Comparison of ENCODE assay signal across 8 mouse cellular contexts in genomic region chr7:34984526-34985133, GRCm38 (mm10).
A peak's percentile ranks its signal among the peaks of the same experiment; 100 is the strongest.
DNase-seq lines count a peak whose midpoint lies in the region; ATAC-seq and TF ChIP-seq lines count a peak whose summit lies in the region.

No protein-coding gene starts in this region.

- WGBS in lung, adult 2 months: 60% methylated on average over 11 of the region's 11 CpGs
- 33% methylated on average over 11 of the region's 11 CpGs for WGBS in heart, adult 2 months
- WGBS in midbrain, embryonic 13.5 days: 77% methylated on average over 11 of the region's 11 CpGs

- no peaks in the 10 kb centered on the region for H3K9me3 ChIP-seq in midbrain, embryonic 13.5 days

- H3K79me2 ChIP-seq in heart, adult 2 months (replicated peaks; ENCODE audit: control insufficient read depth, insufficient read depth, low read length): no peaks in the 10 kb centered on the region

- ATAC-seq in midbrain, embryonic 13.5 days: no peak

- peak; percentile 1 for DNase-seq in lung, postnatal 25 days (ENCODE audit: low spot score)
- DNase-seq in lung, adult 2 months: no peak
- peak; percentile 22 to 35 for DNase-seq in heart, adult 2 months
- peak; percentile 28 to 51 for DNase-seq in kidney, postnatal 4 days
- peak; percentile 6 for DNase-seq in thymus, postnatal 25 days
- DNase-seq in layer of hippocampus, adult 2 months (ENCODE audit: low spot score in 2 of 2): no peak
- DNase-seq in adrenal gland, postnatal 14 days: no peak

- no peak overlapping the region for H3K4me3 ChIP-seq in lung, adult 2 months (replicated peaks; ENCODE audit: extremely low read depth, low read depth, low read length)
- H3K4me3 ChIP-seq in heart, adult 2 months: no peak overlapping the region
- H3K4me3 ChIP-seq in layer of hippocampus, adult 2 months: no peak overlapping the region
- H3K4me3 ChIP-seq in midbrain, embryonic 13.5 days (replicated peaks): no peak overlapping the region

- H3K4me1 ChIP-seq in lung, adult 2 months (ENCODE audit: control insufficient read depth, insufficient read depth, low read length): no peaks in the 10 kb centered on the region
- H3K4me1 ChIP-seq in heart, adult 2 months (ENCODE audit: control insufficient read depth, insufficient read depth, low read length): peaks cover 7% of the 10 kb centered on the region
- peaks cover 34% of the 10 kb centered on the region for H3K4me1 ChIP-seq in midbrain, embryonic 13.5 days (replicated peaks)

- TF ChIP-seq CTCF in lung, adult 2 months (IDR thresholded peaks at IDR 0.05; ENCODE audit: insufficient read depth, low read length): no peak
- TF ChIP-seq CTCF in heart, adult 2 months (IDR thresholded peaks at IDR 0.05): no peak
- TF ChIP-seq CTCF in layer of hippocampus, adult 2 months (conservative IDR thresholded peaks at IDR 0.05): no peak

- no peaks in the 10 kb centered on the region for H3K27me3 ChIP-seq in heart, adult 2 months (ENCODE audit: control insufficient read depth, insufficient read depth, low read length)
- no peaks in the 10 kb centered on the region for H3K27me3 ChIP-seq in midbrain, embryonic 13.5 days

- H3K36me3 ChIP-seq in heart, adult 2 months (ENCODE audit: control insufficient read depth, insufficient read depth, low read length): no peaks in the 10 kb centered on the region
- peaks cover 4% of the 10 kb centered on the region; the same call in 1 of the 2 replicates for H3K36me3 ChIP-seq in midbrain, embryonic 13.5 days

- intact Hi-C loops in heart, adult 2 months (cut with DNase I): no loop called here

- no peak for TF ChIP-seq POLR2A in lung, adult 2 months (IDR thresholded peaks at IDR 0.05; ENCODE audit: borderline replicate concordance, extremely low read depth, low read depth, low read length)
- TF ChIP-seq POLR2A in heart, adult 2 months (IDR thresholded peaks at IDR 0.05; ENCODE audit: insufficient read depth, low read depth, low read length): no peak

- H3K27ac ChIP-seq in heart, adult 2 months: no peak overlapping the region
- no peak overlapping the region for H3K27ac ChIP-seq in layer of hippocampus, adult 2 months
- no peak overlapping the region for H3K27ac ChIP-seq in midbrain, embryonic 13.5 days

- no peak overlapping the region for H3K9ac ChIP-seq in heart, adult 2 months (ENCODE audit: low read depth, low read length)
- no peak overlapping the region for H3K9ac ChIP-seq in midbrain, embryonic 13.5 days (replicated peaks)

- H3K4me2 ChIP-seq in midbrain, embryonic 13.5 days (replicated peaks): no peak overlapping the region

- TF ChIP-seq EP300 in heart, adult 2 months (IDR thresholded peaks at IDR 0.05; ENCODE audit: insufficient read depth, low read depth, low read length): no peak

Comparison
In these comparisons a context has a peak if more than half of its experiments do, and no peak if none do; other contexts are left out.
1. DNase-seq: peak in lung, postnatal 25 days (single experiment), heart, adult 2 months (2 of 2), kidney, postnatal 4 days (2 of 2) and thymus, postnatal 25 days (single experiment); none in lung, adult 2 months (single experiment), layer of hippocampus, adult 2 months (0 of 2) and adrenal gland, postnatal 14 days (single experiment).